8 mouse cellular contexts compared by ENCODE assay signal in genomic region chr10:85928499-85929207, GRCm38 (mm10). TPM values are rescaled to one million over a fixed set of nuclear protein-coding genes. Genes with fewer than 3 reads are reported as not detected.
DNase-seq lines count a peak whose midpoint lies in the region; ATAC-seq and TF ChIP-seq lines count a peak whose summit lies in the region.

No protein-coding gene starts in this region.

- peak; percentile 89 for ATAC-seq in intestine, postnatal 0 days

- H3K27ac ChIP-seq in intestine, postnatal 0 days (ENCODE audit: low read depth, low read length): no peak overlapping the region

- peak; percentile 76 for TF ChIP-seq CTCF in intestine, postnatal 0 days (IDR thresholded peaks at IDR 0.05; ENCODE audit: low read depth)

- H3K4me3 ChIP-seq in intestine, postnatal 0 days (ENCODE audit: low read depth, low read length): peak overlapping the region; percentile 56

- H3K4me1 ChIP-seq in intestine, postnatal 0 days (replicated peaks; ENCODE audit: control insufficient read depth, insufficient read depth, low read length): 0 out of 2 replicates have a peak, but pooled peaks cover 3% of the 10 kb centered on the region

- no peaks in the 10 kb centered on the region for H3K9me3 ChIP-seq in intestine, postnatal 0 days (ENCODE audit: control insufficient read depth)

- peak; percentile 86 for DNase-seq in T-cell, adult 2 months (ENCODE audit: low spot score)
- DNase-seq in cerebellum, adult 9-10 months: peak; percentile 87
- peak; percentile 57 to 62 for DNase-seq in frontal cortex, postnatal 14 days (ENCODE audit: low spot score in 2 of 2)
- DNase-seq in left cerebral cortex, postnatal 25 days (ENCODE audit: low spot score in 2 of 2): peak; percentile 81 to 84
- peak; percentile 82 for DNase-seq in mesoderm, embryonic 11.5 days (ENCODE audit: low read depth, low spot score)
- DNase-seq in right cerebral cortex, postnatal 36 days (ENCODE audit: low spot score in 2 of 2): peak; percentile 72 to 81
- no peak for DNase-seq in adipocyte (ENCODE audit: low spot score)

- 0 out of 2 replicates have a peak overlapping the region, but pooled peaks have one; percentile 31 for H3K9ac ChIP-seq in intestine, postnatal 0 days (ENCODE audit: low read depth, low read length)

- H3K36me3 ChIP-seq in intestine, postnatal 0 days (ENCODE audit: control insufficient read depth, insufficient read depth): no peaks in the 10 kb centered on the region

- peaks cover 12% of the 10 kb centered on the region for H3K27me3 ChIP-seq in intestine, postnatal 0 days (replicated peaks; ENCODE audit: control insufficient read depth, insufficient read depth, low read length)

- intact Hi-C loops in left cerebral cortex, postnatal 25 days (cut with DNase I): loop anchor here (2.0 kb wide), 1 partner anchor 250 kb away; no protein-coding TSS in a partner anchor

- WGBS in intestine, postnatal 0 days: 1% methylated on average over 63 of the region's 63 CpGs

- peak overlapping the region; percentile 95 for H3K4me2 ChIP-seq in intestine, postnatal 0 days (replicated peaks; ENCODE audit: low read depth)

RNA-seq across cellular contexts. Expression of gene Ascl4, which starts 1.2 kb away (rescaled TPM):
- polyA plus RNA-seq in intestine, postnatal 0 days (2015; fragmentation: Nextera tagmentation; extraction: Ambion mirVana): 0.20 TPM in 1 of 2 replicates, not detected in the other
- total RNA-seq in left cerebral cortex, postnatal 25 days (2021): not detected

RNA-seq across cellular contexts. Expression of gene Prdm4, which starts 11.7 kb away (rescaled TPM):
- polyA plus RNA-seq in intestine, postnatal 0 days (2015; fragmentation: Nextera tagmentation; extraction: Ambion mirVana): 7.3 and 8.8 TPM in 2 replicates
- 10 to 100 TPM; 27.8 to 29.6 TPM for total RNA-seq in left cerebral cortex, postnatal 25 days (2021)

RNA-seq across cellular contexts. Expression of gene Rtcb, which starts 29.0 kb away (rescaled TPM):
- polyA plus RNA-seq in intestine, postnatal 0 days (2015; fragmentation: Nextera tagmentation; extraction: Ambion mirVana): 72.4 and 75.1 TPM in 2 replicates
- total RNA-seq in left cerebral cortex, postnatal 25 days (2021): 100 to 1,000 TPM; 101 to 102 TPM
